Mouse (Mus musculus) layer of hippocampus, adult 2 months (tissue): ENCODE results near the gene Macrod2. TPM values are rescaled to one million over a fixed set of nuclear protein-coding genes. Genes with fewer than 3 reads are reported as not detected.
A peak's percentile ranks its signal among the peaks of the same experiment; 100 is the strongest.

Source experiments
- DNase-seq, 2 experiments: peaks; one replicate each; pipeline ENCODE4 v3.0.0; 2022; ENCODE audit warnings: low spot score in 2 of 2
- H3K27ac ChIP-seq: fragments of 200-600 bp; 2 replicates; pipeline ENCODE4 v1.8.1; 2022
- H3K4me3 ChIP-seq: fragments of 200-600 bp; 2 replicates; pipeline ENCODE4 v1.8.1; 2022; ENCODE audit warnings: mild to moderate bottlenecking
- CTCF ChIP-seq: fragments of 200-600 bp; conservative IDR thresholded peaks from 2 replicates; pipeline ENCODE4 v1.8.1; 2022; ENCODE audit warnings: antibody characterized with exemption, mild to moderate bottlenecking, moderate library complexity
- total RNA-seq, 2 experiments: library from RNA; stranded (reverse); gene quantifications; 2 replicates each; pipeline ENCODE4 v1.2.3; 2021

Macrod2 gene
- total RNA-seq, 2 experiments from 2014 or later: 47.4 to 55.5 TPM

DNA sequence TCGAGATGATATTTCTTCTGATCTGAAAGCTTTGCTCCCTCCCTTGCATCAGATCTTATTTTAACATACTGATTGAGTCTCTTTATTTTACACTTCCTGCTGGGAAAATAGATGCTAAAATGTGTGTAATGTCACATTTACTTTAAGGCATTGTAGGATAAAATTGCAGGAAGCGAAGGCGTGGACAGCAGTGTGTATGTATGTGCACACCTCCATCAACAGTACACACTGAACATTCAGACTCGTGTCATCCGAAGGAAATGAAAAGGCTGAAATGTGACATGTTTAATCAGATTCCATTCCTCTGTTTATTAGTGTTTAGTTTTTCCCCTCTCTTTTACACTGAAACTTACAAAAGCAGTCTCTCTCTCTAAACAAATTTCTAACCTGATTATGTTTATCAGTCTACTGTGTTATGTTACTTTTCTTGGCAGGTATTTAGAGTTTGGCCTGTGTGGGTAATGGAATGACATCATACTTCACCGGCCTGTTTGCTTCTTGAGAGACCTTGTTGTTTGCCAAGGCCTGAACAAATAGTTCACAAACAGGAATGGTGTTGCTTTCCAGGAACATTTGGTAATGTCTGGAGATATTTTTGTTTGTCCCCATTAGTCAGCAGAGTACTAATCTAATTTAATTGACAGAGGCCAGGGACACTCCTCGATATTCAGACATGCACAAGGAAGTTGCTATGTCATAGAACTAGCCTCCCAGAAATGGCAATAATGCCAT, 1588.7 kb downstream of the Macrod2 start:
- Histone ChIP-seq H3K4me3 (no peak overlapping the region), H3K27ac (no peak overlapping the region)
- DNase-seq: no peak
- no peak for TF ChIP-seq CTCF

DNA sequence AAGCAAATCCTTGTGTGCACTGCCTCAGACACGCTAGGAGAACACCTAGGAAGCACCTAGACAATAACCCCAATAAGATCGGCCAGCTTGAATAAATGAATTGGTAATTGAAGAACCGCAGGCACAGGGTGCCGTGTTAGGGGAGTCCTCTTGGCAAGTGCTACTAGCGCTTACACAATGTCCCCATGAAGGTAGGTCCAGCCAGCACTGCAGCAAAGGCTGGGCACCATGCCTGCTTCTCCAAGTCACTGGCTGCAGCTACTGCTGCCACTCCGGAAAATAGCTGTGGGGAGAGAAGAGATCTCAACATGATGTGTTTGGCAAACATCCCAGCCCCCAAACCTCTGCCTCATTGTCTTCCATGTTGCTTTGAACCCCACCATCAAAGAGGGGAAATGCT, 1603.8 kb downstream of the Macrod2 start:
- peak; percentile 16 to 35 for DNase-seq
- no peak overlapping the region for H3K27ac ChIP-seq

GRCm38 (mm10) chr2:142024534-142025155, 1629.5 kb downstream of the Macrod2 start:
- no peak overlapping the region for H3K27ac ChIP-seq
- no peak for TF ChIP-seq CTCF
- H3K4me3 ChIP-seq: no peak overlapping the region
- DNase-seq: no peak

More for the DNA sequence above, 1603.8 kb downstream of the Macrod2 start:
- H3K4me3 ChIP-seq: no peak overlapping the region
- TF ChIP-seq CTCF: no peak

DNA sequence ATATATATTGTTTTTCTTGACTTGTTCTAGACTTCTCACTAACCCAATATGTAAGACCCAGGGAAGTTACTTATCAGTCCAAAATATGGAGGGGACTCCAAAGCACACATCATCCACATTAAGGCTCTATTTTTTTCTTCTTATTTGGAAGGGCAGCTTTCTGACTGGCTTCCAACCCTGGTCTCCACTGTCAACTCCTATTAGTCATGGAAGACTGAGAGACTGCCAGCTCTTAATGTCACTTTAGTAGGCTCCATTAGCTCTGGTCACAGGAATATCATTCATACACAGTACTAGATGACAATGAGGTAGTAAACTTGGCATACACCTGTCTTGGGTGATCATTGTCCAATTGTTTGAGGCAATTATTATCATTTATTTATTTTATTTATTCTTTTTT, 1631.6 kb downstream of the Macrod2 start:
- TF ChIP-seq CTCF: no peak
- no peak for DNase-seq

DNA sequence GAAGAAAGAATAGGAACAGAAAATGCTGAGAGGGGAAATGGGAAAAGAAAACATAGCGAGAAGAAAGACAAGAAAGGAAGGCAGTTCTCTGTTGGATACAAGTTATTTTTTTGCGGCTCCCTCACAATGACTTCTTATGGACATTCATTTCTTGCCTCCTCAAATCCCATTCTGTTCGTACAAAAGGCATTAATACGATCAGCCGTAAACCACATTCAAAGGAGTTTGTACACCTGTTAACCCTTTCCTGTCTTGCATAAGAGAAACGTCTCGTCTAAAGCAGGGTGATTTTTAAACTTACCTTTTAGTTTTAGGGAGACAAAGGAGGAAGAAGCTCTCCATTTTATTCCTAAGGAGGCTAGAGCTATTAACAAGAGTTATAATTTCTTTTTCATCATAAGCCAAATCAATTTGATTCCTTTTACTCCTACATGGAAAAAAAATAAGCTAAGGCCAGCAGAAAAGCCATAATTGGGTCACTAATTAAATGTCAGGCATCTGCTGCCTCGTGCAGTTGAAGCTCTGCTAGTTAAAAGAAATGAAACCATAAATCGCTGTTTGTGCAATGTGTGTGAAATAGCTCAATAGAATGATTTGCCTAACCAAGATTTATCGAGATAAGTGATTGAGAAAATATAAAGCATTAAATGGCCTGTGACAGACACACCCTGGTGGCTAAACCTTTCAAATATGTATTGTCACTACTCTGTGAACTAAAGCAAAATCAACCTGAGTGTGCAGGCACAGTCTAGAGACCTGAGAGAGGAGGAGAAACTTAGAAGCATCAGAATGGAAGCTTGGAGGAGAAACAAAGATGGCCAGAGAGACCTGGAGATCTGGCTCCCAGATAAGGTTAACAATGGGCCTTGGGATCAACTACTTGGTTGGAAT, 1635.9 kb downstream of the Macrod2 start:
- DNase-seq: no peak
- Histone ChIP-seq H3K27ac (peak overlapping the region; percentile 37), H3K4me3 (no peak overlapping the region; the same call in 1 of the 2 replicates)
- TF ChIP-seq CTCF: peak; percentile 29

More for the DNA sequence above, 1631.6 kb downstream of the Macrod2 start:
- no peak overlapping the region for H3K27ac ChIP-seq
- H3K4me3 ChIP-seq: no peak overlapping the region

- TF ChIP-seq CTCF: no peak
- Histone ChIP-seq H3K27ac (no peak overlapping the region), H3K4me3 (no peak overlapping the region)
- no peak for DNase-seq
Observed at GRCm38 (mm10) chr2:142055576-142055975, 1660.5 kb downstream of the Macrod2 start.

- Histone ChIP-seq H3K4me3 (no peak overlapping the region), H3K27ac (peak overlapping the region; percentile 64; the same call in 1 of the 2 replicates)
- TF ChIP-seq CTCF: peak; percentile 40
- DNase-seq: peak; percentile 13 to 18
Observed at GRCm38 (mm10) chr2:142057889-142058750, 1663.0 kb downstream of the Macrod2 start.

- H3K27ac ChIP-seq: peak overlapping the region; percentile 64; the same call in 1 of the 2 replicates
Observed at GRCm38 (mm10) chr2:142058751-142059090, 1663.6 kb downstream of the Macrod2 start.

DNA sequence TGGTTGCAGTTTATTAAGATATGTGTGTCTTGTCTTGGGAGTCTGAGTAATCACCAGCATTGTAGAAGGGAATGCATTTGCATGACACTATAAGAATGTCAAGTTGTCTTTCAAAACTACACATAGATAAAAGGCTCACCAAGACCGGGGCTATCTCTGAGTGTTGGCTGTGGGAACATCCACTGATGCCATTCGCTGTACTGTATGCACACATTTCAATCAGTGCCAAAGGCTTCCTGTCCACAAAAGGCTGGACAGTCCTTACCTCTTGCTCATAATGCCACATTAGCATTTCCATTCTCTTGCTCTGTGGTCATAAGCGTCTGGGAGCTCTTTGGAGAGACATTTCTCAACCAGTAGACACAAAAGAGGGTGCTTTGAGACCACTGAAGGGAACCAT, 1713.8 kb downstream of the Macrod2 start:
- DNase-seq: no peak
- no peak overlapping the region for H3K4me3 ChIP-seq
- TF ChIP-seq CTCF: no peak
- no peak overlapping the region for H3K27ac ChIP-seq

More at GRCm38 (mm10) chr2:142058751-142059090, 1663.6 kb downstream of the Macrod2 start:
- no peak for TF ChIP-seq CTCF
- no peak for DNase-seq
- no peak overlapping the region for H3K4me3 ChIP-seq

DNA sequence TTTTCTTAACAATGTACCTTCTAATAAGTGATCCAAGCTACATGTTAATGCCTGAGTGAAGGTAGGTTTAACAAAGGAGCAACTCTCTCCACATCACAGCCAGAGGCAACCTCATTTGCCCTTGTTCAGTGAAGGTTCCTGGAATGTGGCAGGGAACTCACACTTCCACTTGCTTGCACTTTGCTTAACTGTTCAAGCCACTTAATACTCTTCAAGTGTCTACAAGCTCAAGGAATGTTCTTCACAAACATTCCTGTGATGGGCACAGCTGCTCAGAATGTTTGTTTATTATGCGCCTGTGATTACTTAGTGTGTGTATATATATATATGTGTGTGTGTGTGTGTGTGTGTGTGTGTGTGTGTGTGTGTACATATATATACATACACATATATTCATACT, 1721.5 kb downstream of the Macrod2 start:
- H3K4me3 ChIP-seq: no peak overlapping the region
- TF ChIP-seq CTCF: no peak
- no peak overlapping the region for H3K27ac ChIP-seq
- no peak for DNase-seq

DNA sequence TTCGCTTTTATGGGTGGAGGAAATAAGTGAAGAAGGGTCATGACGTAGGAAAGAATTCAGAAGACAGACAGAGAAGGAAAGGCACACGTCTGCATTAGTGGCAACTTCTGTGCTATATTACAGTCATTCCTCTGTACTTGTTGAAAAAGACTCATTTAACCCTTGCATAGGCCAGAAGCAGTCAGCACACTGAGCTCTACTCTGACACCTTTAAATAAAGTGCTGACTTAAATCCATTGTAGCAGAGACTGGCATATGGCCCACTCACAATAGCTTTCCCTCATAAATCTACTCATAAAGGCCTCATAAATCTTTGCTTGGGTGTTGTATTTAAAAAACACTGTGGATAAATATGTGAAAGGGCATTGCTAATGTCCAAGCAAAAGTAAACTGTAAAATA, 1733.0 kb downstream of the Macrod2 start:
- TF ChIP-seq CTCF: no peak
- no peak overlapping the region for H3K27ac ChIP-seq
- no peak for DNase-seq
- no peak overlapping the region for H3K4me3 ChIP-seq

- DNase-seq: no peak
- no peak overlapping the region for H3K27ac ChIP-seq
- TF ChIP-seq CTCF: no peak
- no peak overlapping the region for H3K4me3 ChIP-seq
Observed at GRCm38 (mm10) chr2:142129166-142129565, 1734.1 kb downstream of the Macrod2 start.
